Mouse (Mus musculus): ENCODE results near the gene Kcnmb2. TPM values are rescaled to one million over a fixed set of nuclear protein-coding genes. Genes with fewer than 3 reads are reported as not detected.
A peak's percentile ranks its signal among the peaks of the same experiment; 100 is the strongest.

Kcnmb2 gene
- polyA plus RNA-seq, 1 experiment from 2014 or later: 12.3 TPM

DNA sequence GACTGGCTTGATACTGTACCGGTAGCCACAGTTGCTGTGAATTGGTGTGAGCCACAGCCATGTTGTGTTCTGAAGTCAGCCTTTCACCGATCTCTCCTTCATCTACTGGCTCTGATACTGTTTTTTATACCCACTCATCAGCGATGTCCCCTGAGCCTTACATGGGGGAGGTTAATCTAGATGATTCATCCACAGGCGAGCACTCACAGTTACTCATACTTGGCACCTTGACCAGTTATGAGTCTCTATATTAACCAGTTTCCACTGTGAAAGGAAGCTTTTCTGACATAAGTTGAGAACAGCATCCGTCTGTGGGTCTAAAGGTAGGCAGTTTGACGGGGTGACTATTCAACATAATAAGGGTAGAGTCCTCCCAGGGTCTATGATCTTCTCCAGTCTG is 118.7 kb downstream of the Kcnmb2 start:
- Histone ChIP-seq H3K4me2 (no peak overlapping the region), H3K36me3 (no peaks in the 10 kb centered on the region), H3K9ac (no peak overlapping the region), H3K4me1 (replicated peaks) (no peaks in the 10 kb centered on the region), H3K27me3 (no peaks in the 10 kb centered on the region), H3K27ac (replicated peaks) (no peak overlapping the region), H3K4me3 (no peak overlapping the region), H3K9me3 (no peaks in the 10 kb centered on the region)
- no peak for ATAC-seq (ENCODE audit: low FRiP score, low read depth)
- WGBS: 93% methylated on average over 6 of the region's 6 CpGs

DNA sequence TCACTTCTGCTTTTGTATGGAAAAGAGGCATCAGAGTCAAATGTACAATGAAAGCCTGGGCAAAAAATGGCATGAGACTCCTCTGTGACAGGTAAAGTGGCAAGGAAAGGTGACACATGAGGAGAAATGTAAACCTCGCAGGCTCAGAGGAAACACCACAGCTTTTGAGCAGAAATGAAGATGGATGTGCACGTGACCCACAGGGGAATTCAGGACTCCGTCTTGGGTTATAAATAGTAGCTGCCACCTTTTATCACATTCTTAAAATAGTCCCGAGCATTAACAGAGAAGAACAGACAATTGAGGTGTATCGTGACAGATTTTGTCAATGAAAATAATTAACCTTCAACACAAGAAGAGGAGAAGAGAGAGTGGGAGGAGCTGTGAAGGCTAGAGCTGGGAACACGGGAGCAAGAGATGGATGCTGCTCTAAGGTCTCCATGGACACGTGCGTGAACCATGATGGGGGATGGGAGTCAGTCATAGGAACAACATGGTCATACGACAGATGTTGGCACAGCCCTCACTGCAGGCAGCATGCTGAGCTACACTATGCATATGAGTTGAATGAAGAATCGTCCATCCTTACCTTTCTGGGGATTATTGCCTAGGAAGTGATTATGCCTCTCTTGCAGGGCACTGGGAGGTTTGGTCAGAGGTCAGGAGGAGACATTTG is 127.2 kb downstream of the Kcnmb2 start:
- WGBS: 60% methylated on average over 10 of the region's 10 CpGs
- H3K9me3 ChIP-seq: no peaks in the 10 kb centered on the region
- no peak overlapping the region for H3K4me2 ChIP-seq
- no peaks in the 10 kb centered on the region for H3K36me3 ChIP-seq
- no peak overlapping the region for H3K4me3 ChIP-seq
- H3K9ac ChIP-seq: no peak overlapping the region
- peak; percentile 23; the same call in 1 of the 2 replicates for ATAC-seq (ENCODE audit: low FRiP score, low read depth)
- no peaks in the 10 kb centered on the region for H3K27me3 ChIP-seq
- H3K27ac ChIP-seq (replicated peaks): no peak overlapping the region
- no peaks in the 10 kb centered on the region; the same call in 1 of the 2 replicates for H3K4me1 ChIP-seq (replicated peaks)

DNA sequence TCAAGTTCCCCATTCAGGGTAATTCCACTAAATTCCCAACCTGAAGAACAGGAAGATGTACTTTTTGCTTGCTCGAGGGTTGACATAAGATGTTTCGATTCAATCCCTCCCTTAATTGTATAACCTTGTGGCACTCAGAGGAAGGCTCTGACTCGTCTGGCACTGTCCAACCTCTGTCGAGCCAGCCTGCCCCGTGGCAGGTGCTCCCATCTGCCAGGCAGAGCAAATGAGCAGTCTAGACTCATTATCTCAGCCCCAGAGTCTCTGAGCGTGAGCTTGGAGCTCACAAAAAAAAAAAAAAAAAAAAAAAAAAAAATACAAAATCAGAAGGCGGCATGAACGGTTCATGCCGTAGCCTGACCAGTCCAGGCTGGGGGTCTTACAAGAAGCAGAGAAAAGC is 130.1 kb downstream of the Kcnmb2 start:
- H3K27ac ChIP-seq (replicated peaks): no peak overlapping the region
- no peak overlapping the region for H3K9ac ChIP-seq
- no peak overlapping the region for H3K4me2 ChIP-seq
- peak; percentile 52; the same call in 1 of the 2 replicates for ATAC-seq (ENCODE audit: low FRiP score, low read depth)
- H3K27me3 ChIP-seq: no peaks in the 10 kb centered on the region
- H3K4me1 ChIP-seq (replicated peaks): no peaks in the 10 kb centered on the region; the same call in 1 of the 2 replicates
- no peaks in the 10 kb centered on the region for H3K9me3 ChIP-seq
- no peak overlapping the region for H3K4me3 ChIP-seq
- WGBS: 45% methylated on average over 9 of the region's 9 CpGs
- H3K36me3 ChIP-seq: no peaks in the 10 kb centered on the region

DNA sequence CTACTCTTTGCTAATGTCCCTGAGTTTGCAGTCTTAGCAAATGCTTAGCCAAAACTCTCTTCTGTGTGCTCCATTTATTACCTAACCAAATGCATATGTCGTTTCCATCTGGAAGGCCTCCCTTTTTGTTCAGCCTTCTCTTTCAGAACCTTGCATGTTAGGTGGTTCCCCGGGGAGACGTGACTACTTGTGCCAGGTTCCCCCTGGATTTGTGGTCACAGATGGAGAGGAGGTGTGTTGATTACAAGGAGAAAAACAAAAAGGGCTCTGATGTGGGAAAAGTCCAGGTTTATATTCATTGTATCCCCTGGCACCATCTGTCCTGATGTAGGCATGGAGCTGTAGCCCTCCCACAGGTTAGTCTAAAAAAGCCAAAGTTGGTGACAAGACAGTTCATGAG is 141.5 kb downstream of the Kcnmb2 start:
- H3K27ac ChIP-seq (replicated peaks): no peak overlapping the region
- 65% methylated on average over 3 of the region's 3 CpGs for WGBS

DNA sequence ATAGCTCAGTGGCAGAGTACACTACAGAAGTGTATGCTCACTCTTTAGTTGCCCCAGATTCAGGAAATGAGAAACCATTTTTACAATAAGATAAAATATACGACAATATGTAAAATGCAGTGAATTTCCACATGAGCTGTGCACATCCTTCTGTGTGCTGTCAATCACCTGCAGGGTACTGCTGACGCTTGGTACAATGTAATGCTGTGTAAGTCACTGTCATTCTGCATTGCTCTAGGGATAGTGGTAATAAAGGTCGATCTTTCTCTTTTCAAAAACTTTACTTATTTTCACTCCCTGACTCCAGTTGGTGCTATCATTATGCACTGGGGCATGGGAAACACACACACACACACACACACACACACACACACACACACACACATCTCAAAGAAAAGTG is 146.5 kb downstream of the Kcnmb2 start:
- Histone ChIP-seq H3K36me3 (no peaks in the 10 kb centered on the region), H3K4me2 (no peak overlapping the region), H3K27ac (replicated peaks) (no peak overlapping the region), H3K27me3 (no peaks in the 10 kb centered on the region), H3K9ac (no peak overlapping the region), H3K4me3 (no peak overlapping the region), H3K9me3 (no peaks in the 10 kb centered on the region), H3K4me1 (replicated peaks) (no peaks in the 10 kb centered on the region)
- WGBS: 83% methylated on average over 3 of the region's 3 CpGs
- no peak for ATAC-seq (ENCODE audit: low FRiP score, low read depth)

More for the DNA sequence above, 141.5 kb downstream of the Kcnmb2 start:
- no peaks in the 10 kb centered on the region for H3K9me3 ChIP-seq
- H3K27me3 ChIP-seq: no peaks in the 10 kb centered on the region
- no peaks in the 10 kb centered on the region for H3K4me1 ChIP-seq (replicated peaks)
- H3K4me3 ChIP-seq: no peak overlapping the region
- no peak overlapping the region for H3K9ac ChIP-seq
- H3K4me2 ChIP-seq: no peak overlapping the region
- ATAC-seq (ENCODE audit: low FRiP score, low read depth): no peak; the same call in 1 of the 2 replicates
- no peaks in the 10 kb centered on the region for H3K36me3 ChIP-seq

DNA sequence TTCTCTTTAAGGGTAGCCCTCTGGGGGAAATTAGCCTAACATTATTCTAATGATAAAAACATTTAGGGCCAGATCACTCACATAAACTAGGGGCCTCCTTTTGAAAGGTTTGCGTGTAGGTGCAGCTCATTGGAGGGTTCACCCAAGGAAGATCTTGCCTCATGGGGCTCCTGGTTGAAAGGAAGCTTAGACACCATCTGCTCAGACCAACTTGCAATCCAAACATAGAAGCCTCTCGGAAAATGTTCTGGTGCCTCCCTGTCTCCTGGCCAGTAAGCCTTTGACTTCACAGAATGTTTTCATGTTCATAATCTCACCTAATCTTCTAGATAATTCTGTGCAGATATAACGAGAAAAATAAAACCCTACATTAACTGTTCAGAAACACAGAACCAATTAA is 150.3 kb downstream of the Kcnmb2 start:
- H3K27me3 ChIP-seq: no peaks in the 10 kb centered on the region
- H3K9me3 ChIP-seq: no peaks in the 10 kb centered on the region
- 60% methylated on average over 3 of the region's 3 CpGs for WGBS
- ATAC-seq (ENCODE audit: low FRiP score, low read depth): no peak
- no peak overlapping the region for H3K4me2 ChIP-seq
- H3K4me3 ChIP-seq: no peak overlapping the region
- H3K27ac ChIP-seq (replicated peaks): no peak overlapping the region
- no peaks in the 10 kb centered on the region for H3K4me1 ChIP-seq (replicated peaks)
- no peak overlapping the region for H3K9ac ChIP-seq
- no peaks in the 10 kb centered on the region for H3K36me3 ChIP-seq

DNA sequence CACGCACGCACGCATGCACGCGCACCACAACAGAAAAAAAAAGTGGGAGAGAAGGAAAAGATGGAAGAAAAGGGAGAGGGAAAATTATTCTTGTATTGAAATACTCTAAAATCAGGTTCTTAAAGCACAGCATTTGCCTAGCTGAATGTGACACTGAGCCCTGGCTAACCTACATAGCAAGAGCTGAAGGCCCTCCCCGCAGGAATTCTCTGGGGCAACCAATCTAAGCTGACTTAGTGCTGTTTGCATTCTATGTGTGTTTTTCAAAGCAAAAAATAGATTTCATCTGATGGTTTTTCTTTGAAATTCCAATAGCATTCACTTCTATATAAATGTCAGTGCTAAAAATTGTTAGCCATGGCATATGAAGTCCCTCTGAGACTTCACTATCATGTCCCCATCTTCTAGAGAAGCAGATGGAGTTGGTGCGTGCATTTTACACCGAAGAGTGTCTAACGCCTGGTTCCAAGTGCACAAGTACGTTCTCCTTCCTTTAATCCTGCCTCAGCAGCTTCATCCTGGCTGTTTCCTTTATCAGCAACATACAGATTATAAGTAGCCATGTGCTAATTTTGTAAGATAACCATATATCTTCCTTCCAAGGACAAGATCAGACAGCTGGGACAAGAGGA is 151.4 kb downstream of the Kcnmb2 start:
- Histone ChIP-seq H3K4me3 (no peak overlapping the region), H3K27ac (replicated peaks) (no peak overlapping the region), H3K4me1 (replicated peaks) (no peaks in the 10 kb centered on the region), H3K9me3 (no peaks in the 10 kb centered on the region), H3K27me3 (no peaks in the 10 kb centered on the region), H3K9ac (no peak overlapping the region), H3K36me3 (no peaks in the 10 kb centered on the region), H3K4me2 (no peak overlapping the region)
- WGBS: 94% methylated on average over 10 of the region's 10 CpGs
- no peak for ATAC-seq (ENCODE audit: low FRiP score, low read depth)

DNA sequence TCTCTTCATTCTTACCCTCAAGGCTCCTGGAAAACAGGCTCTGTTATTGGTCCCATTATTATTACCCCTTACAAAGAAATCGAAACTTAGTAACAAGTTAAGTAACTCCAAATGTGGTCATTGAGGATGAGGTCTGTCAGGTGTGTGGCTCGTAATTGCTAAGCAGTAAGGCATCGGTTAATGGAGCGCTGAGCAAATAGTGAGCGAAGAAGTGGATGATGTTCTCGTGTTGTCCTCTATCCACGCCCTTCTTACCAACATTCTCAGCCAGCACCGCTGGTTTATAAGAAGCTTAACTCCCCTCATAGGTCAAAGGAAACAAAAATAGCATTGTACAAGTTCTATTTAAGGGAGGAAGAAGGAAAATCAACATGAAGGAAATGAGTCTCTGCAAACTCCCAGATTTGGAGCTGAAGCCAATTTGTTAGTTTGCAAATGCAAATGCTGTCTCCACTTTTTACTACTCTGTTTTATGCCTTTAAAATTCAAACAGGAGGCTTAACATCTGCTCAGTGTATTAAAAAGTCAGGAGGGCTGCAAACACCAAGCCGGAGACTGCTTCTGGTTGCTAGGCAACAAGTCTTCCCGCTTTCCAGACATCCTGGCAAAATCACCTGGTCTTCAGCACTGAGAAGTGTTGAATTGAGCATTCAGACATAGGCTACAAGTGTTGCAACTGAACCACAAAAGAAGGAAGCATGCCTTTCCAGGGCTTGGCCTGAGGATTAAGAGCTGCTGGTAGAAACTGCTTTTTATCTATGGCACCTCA is 157.8 kb downstream of the Kcnmb2 start:
- H3K9me3 ChIP-seq: no peaks in the 10 kb centered on the region
- H3K4me3 ChIP-seq: no peak overlapping the region
- H3K27me3 ChIP-seq: no peaks in the 10 kb centered on the region
- H3K4me2 ChIP-seq: no peak overlapping the region
- H3K9ac ChIP-seq: no peak overlapping the region
- H3K4me1 ChIP-seq (replicated peaks): peaks cover 16% of the 10 kb centered on the region
- H3K27ac ChIP-seq (replicated peaks): 0 out of 2 replicates have a peak overlapping the region, but pooled peaks have one; percentile 6
- H3K36me3 ChIP-seq: no peaks in the 10 kb centered on the region
- ATAC-seq (ENCODE audit: low FRiP score, low read depth): peak; percentile 81
- 57% methylated on average over 10 of the region's 10 CpGs for WGBS

DNA sequence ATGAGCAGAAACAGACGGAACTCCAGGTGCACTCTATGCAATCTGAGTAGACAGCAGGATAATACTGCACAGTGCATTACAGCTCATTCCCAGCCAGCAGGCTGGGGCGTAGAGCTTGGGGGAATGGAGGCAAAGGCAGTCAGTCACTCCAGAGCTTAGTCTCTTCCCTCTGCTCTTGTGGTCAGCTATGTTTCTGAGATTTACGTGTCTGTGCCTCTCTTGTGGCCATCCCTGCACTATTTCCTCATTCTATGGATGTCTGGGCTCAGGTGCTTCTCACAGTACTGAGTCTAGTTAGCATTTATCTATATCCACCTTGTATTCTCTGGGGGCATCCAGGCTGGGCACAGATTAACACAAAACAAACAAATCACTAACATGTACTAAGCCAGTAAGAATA is 160.4 kb downstream of the Kcnmb2 start:
- Histone ChIP-seq H3K9me3 (no peaks in the 10 kb centered on the region), H3K4me1 (replicated peaks) (peaks cover 28% of the 10 kb centered on the region), H3K27me3 (no peaks in the 10 kb centered on the region), H3K27ac (replicated peaks) (no peak overlapping the region), H3K4me2 (no peak overlapping the region), H3K36me3 (no peaks in the 10 kb centered on the region), H3K4me3 (no peak overlapping the region), H3K9ac (no peak overlapping the region)
- no peak for ATAC-seq (ENCODE audit: low FRiP score, low read depth)
- WGBS: 79% methylated on average over 3 of the region's 3 CpGs

DNA sequence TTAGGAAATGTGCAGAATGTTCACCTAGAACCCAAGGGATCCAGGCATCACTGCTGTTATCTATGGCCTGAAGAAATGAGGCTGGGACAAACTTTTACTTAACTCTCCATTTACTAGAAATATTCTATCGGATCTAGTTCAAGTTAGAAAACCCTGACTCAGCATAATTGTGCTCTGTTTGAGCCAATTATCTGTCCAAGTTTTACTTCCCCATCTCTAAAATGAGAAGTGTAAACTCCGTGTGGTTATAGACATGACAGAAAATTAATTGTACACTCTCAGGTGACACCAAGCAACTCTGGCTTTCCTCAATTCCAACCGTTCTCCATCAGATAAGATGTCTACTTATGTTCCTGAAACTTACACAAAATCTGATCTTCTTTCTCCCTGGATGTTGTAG is 161.0 kb downstream of the Kcnmb2 start:
- H3K27ac ChIP-seq (replicated peaks): no peak overlapping the region
- ATAC-seq (ENCODE audit: low FRiP score, low read depth): no peak
- H3K4me1 ChIP-seq (replicated peaks): peaks cover 31% of the 10 kb centered on the region
- WGBS: 85% methylated on average over 3 of the region's 3 CpGs
- no peaks in the 10 kb centered on the region for H3K27me3 ChIP-seq
- no peak overlapping the region for H3K9ac ChIP-seq
- H3K36me3 ChIP-seq: no peaks in the 10 kb centered on the region
- no peak overlapping the region for H3K4me2 ChIP-seq
- no peak overlapping the region for H3K4me3 ChIP-seq
- H3K9me3 ChIP-seq: no peaks in the 10 kb centered on the region

DNA sequence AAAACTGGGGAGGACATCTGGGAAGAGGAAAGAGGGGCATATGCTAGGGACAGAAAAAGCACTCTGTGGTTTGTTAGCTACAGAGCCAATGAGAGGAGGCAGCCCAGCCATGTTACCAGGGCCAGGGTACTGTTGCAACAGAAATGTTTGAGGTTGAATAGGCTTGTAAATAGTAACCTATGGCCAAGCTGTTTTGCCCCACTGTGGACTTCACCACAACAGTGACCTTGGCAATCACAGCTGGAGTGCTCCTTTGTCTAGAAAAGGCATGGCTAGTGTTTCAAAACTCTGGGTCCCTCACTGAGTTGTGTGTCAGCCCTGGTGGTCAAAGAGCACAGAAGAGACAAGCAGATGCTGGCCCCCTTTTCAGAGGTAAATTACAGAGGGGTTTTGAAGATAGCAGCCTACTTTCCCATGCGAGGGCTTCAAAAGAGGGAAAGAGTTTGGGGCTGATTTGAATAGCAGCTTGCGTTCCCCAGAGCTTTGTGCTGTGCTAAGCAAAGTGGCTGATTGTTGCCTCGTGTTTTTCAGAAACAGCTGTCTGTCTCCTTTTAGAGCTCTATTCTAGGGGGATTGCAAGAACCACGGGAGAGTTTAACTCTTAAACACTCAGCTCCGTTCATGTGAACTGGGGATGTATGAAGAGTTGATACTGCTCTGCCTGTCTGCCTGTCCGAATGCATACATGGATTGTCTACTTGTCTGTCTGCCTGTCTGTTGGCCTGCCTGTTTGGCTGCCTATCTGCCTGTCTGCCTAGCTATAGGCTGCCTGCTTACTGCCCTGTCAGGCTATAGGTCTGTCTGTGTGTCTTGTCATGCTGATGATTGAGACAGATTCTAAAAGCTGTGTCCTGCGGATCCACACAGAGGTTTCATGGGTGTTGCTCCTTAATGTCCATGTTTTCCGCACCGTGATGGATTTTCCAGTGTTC is 165.0 kb downstream of the Kcnmb2 start:
- Histone ChIP-seq H3K4me3 (no peak overlapping the region), H3K4me1 (replicated peaks) (peaks cover 14% of the 10 kb centered on the region), H3K9ac (no peak overlapping the region), H3K27me3 (no peaks in the 10 kb centered on the region), H3K4me2 (no peak overlapping the region), H3K9me3 (no peaks in the 10 kb centered on the region), H3K27ac (replicated peaks) (peak overlapping the region; percentile 6; the same call in 1 of the 2 replicates), H3K36me3 (no peaks in the 10 kb centered on the region)
- 22% methylated on average over 9 of the region's 9 CpGs for WGBS
- ATAC-seq (ENCODE audit: low FRiP score, low read depth): peak; percentile 77

Data from hindbrain, embryonic 15.5 days (tissue).